Mouse (Mus musculus) left cerebral cortex, adult 11 months (tissue): ENCODE data around the gene Ttbk2.

Source experiments
- DNase-seq: peaks from one replicate; pipeline ENCODE4 v3.0.0; 2022; ENCODE audit warnings: low spot score

Gene Ttbk2

DNA sequence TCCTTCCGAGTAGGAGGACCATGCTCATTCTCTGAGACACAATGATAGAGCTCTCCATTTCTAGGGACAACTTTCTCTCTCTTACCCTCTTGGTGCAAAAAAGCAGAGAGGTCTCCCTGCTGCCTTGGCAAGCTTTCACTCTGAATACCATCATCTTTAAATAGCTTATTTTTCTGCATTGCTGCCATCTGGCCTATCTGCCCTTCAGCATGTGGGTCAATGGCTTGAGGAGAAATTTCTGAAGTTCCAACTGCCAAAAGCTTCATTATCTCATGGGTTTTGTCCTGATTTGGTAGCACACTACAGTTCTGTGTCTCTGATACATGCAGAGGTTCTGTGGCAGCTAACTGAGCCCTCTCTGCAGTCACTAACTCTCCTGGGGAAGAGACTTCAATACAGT, 104.9 kb downstream of the Ttbk2 start:
- no peak for DNase-seq

- no peak for DNase-seq
Observed at GRCm38 (mm10) chr2:120731877-120732530, 118.4 kb downstream of the Ttbk2 start.

- peak; percentile 74 for DNase-seq
Observed at GRCm38 (mm10) chr2:120731167-120731862, 119.1 kb downstream of the Ttbk2 start.

GRCm38 (mm10) chr2:120730639-120731166, 119.7 kb downstream of the Ttbk2 start:
- no peak for DNase-seq

- no peak for DNase-seq
Observed at GRCm38 (mm10) chr2:120729775-120730585, 120.4 kb downstream of the Ttbk2 start.

- no peak for DNase-seq
Observed at GRCm38 (mm10) chr2:120724176-120724575, 126.2 kb downstream of the Ttbk2 start.

DNA sequence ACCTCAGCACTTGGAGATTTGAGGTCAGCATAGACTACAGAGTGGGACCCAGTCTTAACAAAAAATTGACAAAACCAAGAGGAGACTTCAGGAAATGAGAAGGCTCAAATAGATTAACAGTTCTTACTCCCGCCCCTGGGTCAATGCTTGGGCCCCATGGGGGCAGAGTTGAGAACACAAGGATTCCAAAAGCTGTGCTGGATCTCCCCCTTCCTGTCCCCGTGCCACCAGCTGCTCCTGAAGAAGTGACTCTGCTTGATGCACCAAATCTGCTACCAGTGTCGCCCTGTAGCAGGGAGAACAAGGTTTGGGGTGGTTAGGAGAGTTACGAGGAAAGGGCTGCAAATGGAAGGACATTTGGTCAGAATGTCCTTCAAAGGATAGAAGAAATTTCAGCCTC, 126.8 kb downstream of the Ttbk2 start:
- no peak for DNase-seq

- DNase-seq: no peak
Observed at GRCm38 (mm10) chr2:120722491-120722890, 127.9 kb downstream of the Ttbk2 start.

DNA sequence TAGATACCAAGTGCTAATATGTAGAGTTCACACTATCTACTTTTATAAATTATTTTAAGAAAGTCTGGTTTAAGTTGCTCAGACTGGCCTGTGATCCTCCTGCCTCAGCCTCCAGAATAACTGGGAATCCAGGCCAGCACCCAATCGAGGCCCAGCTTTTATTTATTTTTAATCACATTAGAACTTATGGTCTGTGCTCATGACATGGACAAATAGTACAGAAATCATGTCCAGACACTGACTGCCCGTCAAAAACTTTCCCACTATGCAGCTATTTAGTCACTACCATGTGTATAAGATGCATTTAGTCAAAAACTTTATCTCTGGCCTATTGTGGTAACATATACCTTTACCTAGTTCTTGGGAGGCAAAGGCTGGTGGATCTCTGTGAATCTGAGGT, 128.5 kb downstream of the Ttbk2 start:
- no peak for DNase-seq

- no peak for DNase-seq
Observed at GRCm38 (mm10) chr2:120720821-120721220, 129.6 kb downstream of the Ttbk2 start.

- DNase-seq: no peak
Observed at GRCm38 (mm10) chr2:120718496-120718895, 131.9 kb downstream of the Ttbk2 start.

- no peak for DNase-seq
Observed at GRCm38 (mm10) chr2:120713441-120713840, 137.0 kb downstream of the Ttbk2 start.

- no peak for DNase-seq
Observed at GRCm38 (mm10) chr2:120710948-120711347, 139.5 kb downstream of the Ttbk2 start.

DNA sequence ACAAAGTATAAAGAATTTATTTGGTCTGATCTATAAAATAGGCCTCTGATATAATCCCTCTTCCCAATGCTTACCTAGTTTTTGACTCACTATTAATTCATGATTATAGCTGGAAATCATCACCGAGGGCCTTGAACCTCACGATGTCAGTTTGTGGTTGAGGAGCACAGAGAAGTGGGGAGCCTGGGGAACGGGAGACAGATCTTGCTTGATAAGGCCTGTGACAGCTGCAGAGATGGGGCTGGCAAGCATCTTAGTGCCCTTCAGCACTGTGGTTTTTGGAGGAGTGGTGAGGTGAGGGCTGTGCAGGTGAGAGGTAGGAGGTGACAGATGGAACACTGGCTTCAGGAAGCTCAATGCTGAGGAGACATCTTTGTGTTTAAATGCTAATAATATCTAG, 140.2 kb downstream of the Ttbk2 start:
- DNase-seq: no peak

GRCm38 (mm10) chr2:120707041-120707440, 143.4 kb downstream of the Ttbk2 start:
- no peak for DNase-seq

DNA sequence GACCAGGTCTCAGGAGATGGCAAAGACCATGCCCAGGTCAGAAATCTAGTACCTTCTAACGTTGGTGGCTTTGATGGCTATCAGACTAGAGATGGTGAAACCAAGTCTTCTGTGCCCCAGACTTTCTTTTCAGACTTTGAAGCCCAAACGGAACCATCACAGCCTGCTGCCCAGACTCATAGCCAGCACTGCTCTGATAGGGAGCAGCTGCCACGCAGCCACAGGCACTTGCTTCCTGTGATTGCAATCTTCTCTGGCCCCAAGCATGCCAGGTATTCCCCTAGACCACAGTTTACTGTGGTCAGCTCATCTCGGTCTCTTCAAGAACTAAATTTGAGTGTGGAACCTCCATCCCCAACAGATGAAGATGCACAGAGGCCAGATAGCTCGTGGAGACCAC, 147.7 kb downstream of the Ttbk2 start:
- DNase-seq: no peak

DNA sequence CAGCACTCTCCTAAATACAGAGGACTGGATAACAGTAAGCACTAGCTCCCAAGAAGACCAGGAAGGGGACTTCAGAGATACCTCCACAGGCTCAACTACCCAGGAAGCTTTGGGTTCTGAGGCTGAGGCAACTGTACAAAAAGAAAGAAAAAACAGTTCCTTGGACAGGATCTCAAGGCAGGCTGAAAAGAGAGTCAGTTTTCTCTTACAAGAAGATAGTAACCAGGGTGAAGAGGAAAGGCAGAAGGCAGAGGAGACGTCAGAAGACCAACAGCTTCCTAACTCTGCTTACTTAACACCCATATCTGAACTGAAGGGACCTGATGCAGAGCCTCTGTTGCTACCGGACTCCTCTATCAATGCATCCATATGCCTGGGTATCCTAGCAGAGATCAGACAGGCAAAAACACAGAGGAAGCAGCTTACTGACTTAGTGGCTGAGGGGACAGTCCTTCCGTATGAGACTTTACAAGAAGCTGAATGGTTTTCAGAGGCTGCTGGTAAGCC, 150.0 kb downstream of the Ttbk2 start:
- DNase-seq: no peak

DNA sequence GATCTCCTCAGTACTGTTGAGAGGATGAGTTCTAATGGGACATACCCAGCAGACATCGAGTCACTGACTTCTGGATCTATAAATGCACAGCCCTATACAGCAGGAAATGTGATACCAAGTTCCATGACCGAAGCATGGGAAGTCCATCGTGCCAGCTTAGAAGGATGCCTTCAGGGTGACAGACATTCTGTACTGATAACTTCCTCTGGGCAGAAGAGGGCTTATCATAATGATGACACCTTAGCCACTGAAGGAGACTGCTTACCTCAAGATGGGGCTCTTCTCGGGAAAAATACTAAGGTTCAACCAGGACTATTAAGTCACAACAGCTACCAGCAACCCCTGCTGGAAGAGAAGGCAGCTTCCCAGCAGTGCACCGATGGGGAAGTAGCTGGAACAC, 152.6 kb downstream of the Ttbk2 start:
- DNase-seq: no peak
